Mouse (Mus musculus): ENCODE measurements at regions not wholly inside any gene's neighbourhood (a gene's known extent, or its start where the extent isn't known, plus 50 kb on each side); places are given as distances from the start of the nearest gene placed in this dataset.

GRCm38 (mm10) chr12:21503250-21503649, 85.8 kb upstream of the Ywhaq start:
- no peak overlapping the region for H3K27ac ChIP-seq (ENCODE audit: control insufficient read depth, insufficient read depth, low read depth, low read length)
- H3K36me3 ChIP-seq (ENCODE audit: control insufficient read depth, insufficient read depth, low read length), result no peaks in the 10 kb centered on the region
- no peaks in the 10 kb centered on the region for H3K4me1 ChIP-seq (ENCODE audit: control insufficient read depth, insufficient read depth, low read length)
- no peaks in the 10 kb centered on the region for H3K27me3 ChIP-seq (ENCODE audit: control insufficient read depth, insufficient read depth, low read length)
- no peak for TF ChIP-seq POLR2A (IDR thresholded peaks at IDR 0.05; ENCODE audit: control insufficient read depth, low read depth, low read length)
- TF ChIP-seq CTCF (IDR thresholded peaks at IDR 0.05; ENCODE audit: control insufficient read depth, insufficient read depth, insufficient replicate concordance, low read depth, low read length), result no peak
- no peak overlapping the region for H3K4me3 ChIP-seq (ENCODE audit: control insufficient read depth, low read depth, low read length)

- no peaks in the 10 kb centered on the region for H3K4me1 ChIP-seq (ENCODE audit: control insufficient read depth, insufficient read depth, low read length)
- TF ChIP-seq CTCF (IDR thresholded peaks at IDR 0.05; ENCODE audit: control insufficient read depth, insufficient read depth, insufficient replicate concordance, low read depth, low read length) (no peak), POLR2A (IDR thresholded peaks at IDR 0.05; ENCODE audit: control insufficient read depth, low read depth, low read length) (no peak)
- H3K27ac ChIP-seq (ENCODE audit: control insufficient read depth, insufficient read depth, low read depth, low read length), result no peak overlapping the region
- H3K4me3 ChIP-seq (ENCODE audit: control insufficient read depth, low read depth, low read length), result no peak overlapping the region
- no peaks in the 10 kb centered on the region for H3K27me3 ChIP-seq (ENCODE audit: control insufficient read depth, insufficient read depth, low read length)
- H3K36me3 ChIP-seq (ENCODE audit: control insufficient read depth, insufficient read depth, low read length), result no peaks in the 10 kb centered on the region
Observed at GRCm38 (mm10) chr12:21496974-21497373, 79.5 kb upstream of the Ywhaq start.

GRCm38 (mm10) chr12:21495511-21495910, 78.1 kb upstream of the Ywhaq start:
- TF ChIP-seq POLR2A (IDR thresholded peaks at IDR 0.05; ENCODE audit: control insufficient read depth, low read depth, low read length) (no peak), CTCF (IDR thresholded peaks at IDR 0.05; ENCODE audit: control insufficient read depth, insufficient read depth, insufficient replicate concordance, low read depth, low read length) (no peak)
- Histone ChIP-seq H3K27me3 (ENCODE audit: control insufficient read depth, insufficient read depth, low read length) (no peaks in the 10 kb centered on the region), H3K27ac (ENCODE audit: control insufficient read depth, insufficient read depth, low read depth, low read length) (no peak overlapping the region)

GRCm38 (mm10) chr12:21493471-21493870, 76.0 kb upstream of the Ywhaq start:
- Histone ChIP-seq H3K27me3 (ENCODE audit: control insufficient read depth, insufficient read depth, low read length) (no peaks in the 10 kb centered on the region), H3K4me1 (ENCODE audit: control insufficient read depth, insufficient read depth, low read length) (no peaks in the 10 kb centered on the region), H3K27ac (ENCODE audit: control insufficient read depth, insufficient read depth, low read depth, low read length) (no peak overlapping the region), H3K36me3 (ENCODE audit: control insufficient read depth, insufficient read depth, low read length) (no peaks in the 10 kb centered on the region), H3K4me3 (ENCODE audit: control insufficient read depth, low read depth, low read length) (no peak overlapping the region)
- TF ChIP-seq POLR2A (IDR thresholded peaks at IDR 0.05; ENCODE audit: control insufficient read depth, low read depth, low read length) (no peak), CTCF (IDR thresholded peaks at IDR 0.05; ENCODE audit: control insufficient read depth, insufficient read depth, insufficient replicate concordance, low read depth, low read length) (no peak)

More at GRCm38 (mm10) chr12:21495511-21495910, 78.1 kb upstream of the Ywhaq start:
- H3K4me3 ChIP-seq (ENCODE audit: control insufficient read depth, low read depth, low read length), result no peak overlapping the region
- no peaks in the 10 kb centered on the region for H3K36me3 ChIP-seq (ENCODE audit: control insufficient read depth, insufficient read depth, low read length)
- no peaks in the 10 kb centered on the region for H3K4me1 ChIP-seq (ENCODE audit: control insufficient read depth, insufficient read depth, low read length)

GRCm38 (mm10) chr12:21492549-21493291, 75.3 kb upstream of the Ywhaq start:
- no peaks in the 10 kb centered on the region for H3K36me3 ChIP-seq (ENCODE audit: control insufficient read depth, insufficient read depth, low read length)
- H3K27me3 ChIP-seq (ENCODE audit: control insufficient read depth, insufficient read depth, low read length), result no peaks in the 10 kb centered on the region
- no peak overlapping the region for H3K27ac ChIP-seq (ENCODE audit: control insufficient read depth, insufficient read depth, low read depth, low read length)
- H3K4me1 ChIP-seq (ENCODE audit: control insufficient read depth, insufficient read depth, low read length), result no peaks in the 10 kb centered on the region
- H3K4me3 ChIP-seq (ENCODE audit: control insufficient read depth, low read depth, low read length), result no peak overlapping the region
- no peak for TF ChIP-seq POLR2A (IDR thresholded peaks at IDR 0.05; ENCODE audit: control insufficient read depth, low read depth, low read length)
- no peak for TF ChIP-seq CTCF (IDR thresholded peaks at IDR 0.05; ENCODE audit: control insufficient read depth, insufficient read depth, insufficient replicate concordance, low read depth, low read length)

GRCm38 (mm10) chr12:21481644-21482043, 64.2 kb upstream of the Ywhaq start:
- H3K27ac ChIP-seq (ENCODE audit: control insufficient read depth, insufficient read depth, low read depth, low read length), result no peak overlapping the region
- no peak overlapping the region for H3K4me3 ChIP-seq (ENCODE audit: control insufficient read depth, low read depth, low read length)
- H3K4me1 ChIP-seq (ENCODE audit: control insufficient read depth, insufficient read depth, low read length), result no peaks in the 10 kb centered on the region
- H3K27me3 ChIP-seq (ENCODE audit: control insufficient read depth, insufficient read depth, low read length), result no peaks in the 10 kb centered on the region
- no peaks in the 10 kb centered on the region for H3K36me3 ChIP-seq (ENCODE audit: control insufficient read depth, insufficient read depth, low read length)
- no peak for TF ChIP-seq POLR2A (IDR thresholded peaks at IDR 0.05; ENCODE audit: control insufficient read depth, low read depth, low read length)
- no peak for TF ChIP-seq CTCF (IDR thresholded peaks at IDR 0.05; ENCODE audit: control insufficient read depth, insufficient read depth, insufficient replicate concordance, low read depth, low read length)

GRCm38 (mm10) chr12:21480226-21480625, 62.8 kb upstream of the Ywhaq start:
- TF ChIP-seq CTCF (IDR thresholded peaks at IDR 0.05; ENCODE audit: control insufficient read depth, insufficient read depth, insufficient replicate concordance, low read depth, low read length) (no peak), POLR2A (IDR thresholded peaks at IDR 0.05; ENCODE audit: control insufficient read depth, low read depth, low read length) (no peak)
- no peaks in the 10 kb centered on the region for H3K4me1 ChIP-seq (ENCODE audit: control insufficient read depth, insufficient read depth, low read length)
- no peak overlapping the region for H3K4me3 ChIP-seq (ENCODE audit: control insufficient read depth, low read depth, low read length)
- H3K36me3 ChIP-seq (ENCODE audit: control insufficient read depth, insufficient read depth, low read length), result no peaks in the 10 kb centered on the region
- H3K27me3 ChIP-seq (ENCODE audit: control insufficient read depth, insufficient read depth, low read length), result no peaks in the 10 kb centered on the region
- H3K27ac ChIP-seq (ENCODE audit: control insufficient read depth, insufficient read depth, low read depth, low read length), result no peak overlapping the region

All from testis, adult 2 months (tissue).